Mouse (Mus musculus): ENCODE data around the gene Pou2f1. TPM values are rescaled to one million over a fixed set of nuclear protein-coding genes. Genes with fewer than 3 reads are reported as not detected.
"Not testable (repeated sequence)": the region's sequence is repeated elsewhere in the genome, so short reads cannot be mapped to it uniquely, and the experiment has no call there.

Gene Pou2f1
- total RNA-seq, 2 experiments from 2014 or later: 6.6 to 8.6 TPM

DNA sequence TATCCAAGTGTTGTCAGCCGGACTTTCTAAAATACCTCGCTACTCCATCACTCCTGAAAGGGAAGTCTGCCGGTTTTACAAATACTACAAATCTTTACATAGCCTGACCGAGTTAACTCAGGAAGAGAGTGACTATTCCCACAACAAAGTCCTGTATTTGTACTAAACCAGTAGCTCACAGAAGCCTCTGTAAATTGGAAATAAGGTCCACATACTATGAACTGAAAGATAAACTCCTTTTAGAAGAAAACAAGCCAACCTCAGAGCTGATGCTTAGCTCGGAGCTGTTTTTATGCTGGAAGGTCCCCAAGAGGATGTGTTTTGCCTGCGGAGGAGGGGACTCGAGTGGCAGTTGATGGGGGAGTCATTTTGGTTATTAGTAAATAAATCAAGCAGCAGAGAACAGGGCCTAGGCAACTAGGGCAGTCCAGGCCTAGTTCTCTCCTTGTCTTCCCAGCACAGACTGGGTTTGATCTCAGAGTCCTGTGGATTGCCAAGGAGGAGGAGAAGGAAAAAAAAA lies 1.8 kb downstream of the Pou2f1 start:
- Histone ChIP-seq H3K4me3 (peak overlapping the region; percentile 80), H3K27ac (peak overlapping the region; percentile 97)
- TF ChIP-seq CTCF (IDR thresholded peaks at IDR 0.05): no peak
- intact Hi-C loops (cut with DNase I): loop anchor here (5.0 to 10.0 kb wide), 3 partner anchors 127 to 374 kb away; partner anchors contain the start of genes Dusp27 and Tada1
- DNase-seq: peak; percentile 20

DNA sequence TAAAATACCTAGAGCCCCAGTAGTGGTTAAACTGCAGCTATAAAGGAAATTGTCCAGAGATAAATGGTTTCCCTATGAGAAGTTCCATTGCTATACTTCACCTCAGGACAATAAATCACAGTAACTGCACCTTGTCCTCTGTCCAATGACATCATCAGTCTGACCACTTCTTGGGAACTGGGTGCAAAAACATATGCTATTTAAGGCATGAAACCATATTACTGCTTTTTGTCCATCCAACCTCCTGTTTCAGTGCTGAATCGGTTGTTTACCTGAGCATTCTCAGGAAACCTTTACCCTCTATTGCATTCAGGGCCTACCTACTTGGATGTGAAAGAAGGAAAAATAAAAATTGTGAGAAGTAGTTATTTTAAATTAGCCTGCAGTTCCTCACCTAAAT lies 2.8 kb downstream of the Pou2f1 start:
- no peak for TF ChIP-seq CTCF (IDR thresholded peaks at IDR 0.05)
- intact Hi-C loops (cut with DNase I): loop anchor here (5.0 to 10.0 kb wide), 3 partner anchors 128 to 375 kb away; partner anchors contain the start of genes Dusp27 and Tada1
- Histone ChIP-seq H3K27ac (peak overlapping the region; percentile 97; the same call in 1 of the 2 replicates), H3K4me3 (no peak overlapping the region)
- no peak for DNase-seq

DNA sequence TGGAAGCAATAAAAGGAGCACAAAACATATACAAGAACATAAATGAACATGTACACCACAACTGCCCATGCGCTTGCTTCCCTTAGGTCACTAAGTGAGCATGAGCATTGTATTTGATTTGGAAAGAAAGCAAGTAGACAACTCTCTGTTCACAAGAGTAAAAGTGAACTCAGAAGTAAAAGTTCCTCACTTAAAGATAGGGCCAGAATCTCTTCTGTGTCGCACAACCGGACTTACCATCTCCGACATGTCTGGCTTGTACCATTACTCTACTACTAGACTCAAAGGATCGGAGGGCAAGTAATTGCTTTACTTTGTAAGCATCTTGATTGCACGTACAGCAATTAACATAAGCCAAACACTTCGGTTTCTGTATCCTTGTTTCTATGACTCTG lies 6.8 kb downstream of the Pou2f1 start:
- intact Hi-C loops (cut with DNase I): no loop called here
- Histone ChIP-seq H3K27ac (no peak overlapping the region), H3K4me3 (no peak overlapping the region)
- TF ChIP-seq CTCF (IDR thresholded peaks at IDR 0.05): no peak
- DNase-seq: no peak

DNA sequence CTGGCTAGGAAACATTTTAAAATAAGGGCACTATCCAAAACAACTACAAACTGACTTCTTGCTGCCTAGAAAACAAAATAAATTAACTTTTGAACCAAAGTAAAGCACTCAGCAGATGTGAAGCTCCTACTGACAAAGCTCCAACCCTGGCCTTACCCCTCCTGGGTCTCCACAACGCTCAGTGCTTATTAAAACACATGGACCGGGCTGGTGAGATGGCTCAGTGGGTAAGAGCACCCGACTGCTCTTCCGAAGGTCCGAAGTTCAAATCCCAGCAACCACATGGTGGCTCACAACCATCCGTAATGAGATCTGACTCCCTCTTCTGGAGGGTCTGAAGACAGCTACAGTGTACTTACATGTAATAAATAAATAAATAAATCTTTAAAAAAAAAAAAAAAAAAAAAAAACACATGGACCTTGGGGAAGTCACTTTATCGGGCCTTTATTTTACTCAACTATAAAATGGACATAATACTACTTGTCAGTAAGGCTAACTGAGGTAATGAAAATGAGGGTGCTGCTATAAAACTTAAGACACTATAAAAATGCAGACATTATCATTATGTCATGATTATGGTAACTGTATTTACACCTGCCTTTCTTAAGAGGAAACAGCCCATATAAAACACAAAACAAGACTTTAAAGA lies 7.3 kb downstream of the Pou2f1 start:
- intact Hi-C loops (cut with DNase I); H3K4me3 ChIP-seq; H3K27ac ChIP-seq; DNase-seq: not testable (repeated sequence)

DNA sequence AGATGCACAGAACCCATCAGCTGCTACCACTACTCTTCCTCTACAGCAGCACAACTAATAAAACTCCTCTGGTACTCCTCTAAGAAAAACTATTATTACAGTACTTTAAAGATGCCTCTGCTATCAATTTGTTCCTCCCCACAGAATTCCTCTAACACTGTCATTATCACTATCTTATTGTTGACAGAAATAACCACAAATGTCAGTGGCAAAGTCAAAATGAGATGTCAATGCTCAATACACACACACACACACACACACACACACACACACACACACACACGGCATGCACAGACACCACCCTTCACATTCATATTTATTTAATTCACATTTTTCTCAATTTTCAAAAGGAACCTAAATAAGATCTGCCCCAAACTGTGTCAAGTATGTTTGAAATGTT lies 8.2 kb downstream of the Pou2f1 start:
- intact Hi-C loops (cut with DNase I): no loop called here
- DNase-seq: no peak
- H3K4me3 ChIP-seq: no peak overlapping the region
- H3K27ac ChIP-seq: no peak overlapping the region
- TF ChIP-seq CTCF (IDR thresholded peaks at IDR 0.05): no peak

DNA sequence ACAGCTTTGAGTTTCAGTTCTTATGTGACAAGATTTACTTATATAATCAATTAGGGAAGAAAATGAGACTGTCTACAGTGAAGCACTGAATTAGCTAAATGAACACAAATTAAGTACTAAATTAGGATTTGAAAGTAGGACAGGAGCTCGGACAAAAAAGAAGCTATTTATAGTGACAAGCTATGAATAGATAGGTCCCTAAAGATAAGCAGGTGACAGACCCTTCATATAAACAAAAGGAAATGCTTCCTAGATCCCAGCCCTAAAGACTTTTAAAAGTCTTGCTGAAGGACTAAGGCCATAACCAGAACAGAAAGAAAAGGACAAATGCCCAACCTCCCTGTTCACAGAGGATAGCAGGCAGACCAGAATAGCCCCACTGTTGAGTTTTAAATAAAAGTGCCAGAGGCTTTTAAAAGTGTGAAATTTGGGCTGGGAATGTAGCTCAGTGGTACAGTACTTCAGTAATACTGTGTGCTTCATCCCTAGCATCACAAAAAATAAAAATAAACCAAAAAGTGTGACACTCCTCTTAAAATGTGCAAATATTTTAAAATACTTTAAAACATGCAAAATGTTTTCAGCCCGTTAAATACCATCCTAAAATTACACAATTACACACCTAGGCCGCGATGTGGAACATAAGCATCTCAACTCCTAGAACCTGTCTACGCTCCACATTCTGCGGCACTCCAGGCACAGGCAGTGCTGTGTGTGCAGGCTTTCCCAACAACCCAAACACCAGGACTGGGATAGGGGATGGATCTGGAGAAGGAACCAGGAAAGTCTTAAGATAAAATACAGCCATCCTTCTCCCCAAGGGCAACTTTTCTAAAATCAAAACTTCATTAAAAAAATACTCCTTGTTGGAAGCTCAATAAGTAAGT lies 9.0 kb downstream of the Pou2f1 start:
- intact Hi-C loops (cut with DNase I): no loop called here
- TF ChIP-seq CTCF (IDR thresholded peaks at IDR 0.05): no peak
- DNase-seq: no peak
- Histone ChIP-seq H3K4me3 (peak overlapping the region; percentile 35), H3K27ac (peak overlapping the region; percentile 24; the same call in 1 of the 2 replicates)

DNA sequence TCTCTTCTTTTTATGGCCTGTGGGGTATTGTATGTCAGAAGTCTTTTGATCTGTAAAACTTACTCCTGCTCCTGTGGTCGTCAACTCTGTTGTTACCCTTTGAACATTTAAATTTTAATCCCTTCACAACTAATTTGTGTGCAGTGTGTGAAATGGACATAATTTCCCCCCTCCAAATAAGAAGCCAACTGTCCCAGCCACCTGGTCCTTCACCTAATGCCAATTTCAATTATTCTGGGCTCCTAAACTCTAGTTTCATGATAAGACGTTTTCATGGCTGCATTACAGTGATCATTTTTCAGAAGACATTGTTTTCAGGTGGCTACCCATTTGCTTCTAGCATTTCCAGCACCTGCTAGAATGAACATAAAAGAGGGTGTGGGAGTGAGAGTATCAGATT lies 13.9 kb downstream of the Pou2f1 start:
- no peak for TF ChIP-seq CTCF (IDR thresholded peaks at IDR 0.05)
- DNase-seq: no peak
- intact Hi-C loops (cut with DNase I): no loop called here
- H3K4me3 ChIP-seq: no peak overlapping the region
- no peak overlapping the region for H3K27ac ChIP-seq

DNA sequence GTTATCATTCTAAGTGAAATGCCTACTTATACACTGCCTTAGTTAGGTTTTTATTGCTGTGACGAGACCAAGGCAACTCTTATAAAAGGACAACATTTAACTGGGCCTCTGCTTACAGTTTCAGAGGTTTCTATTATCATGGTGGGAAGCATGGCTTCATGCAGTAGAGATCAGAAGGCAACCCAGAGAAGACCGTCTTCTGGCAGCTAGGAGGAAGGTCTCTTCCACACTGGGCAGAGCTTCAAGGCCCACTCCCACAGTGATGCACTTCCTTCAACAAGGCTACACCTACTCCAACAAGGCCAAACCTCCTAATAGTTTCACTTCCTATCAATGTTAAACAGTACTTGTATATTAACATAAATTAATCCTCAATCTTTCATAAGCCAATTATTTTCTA lies 14.4 kb downstream of the Pou2f1 start:
- intact Hi-C loops (cut with DNase I): no loop called here
- no peak for DNase-seq
- H3K4me3 ChIP-seq: no peak overlapping the region
- H3K27ac ChIP-seq: no peak overlapping the region
- no peak for TF ChIP-seq CTCF (IDR thresholded peaks at IDR 0.05)

DNA sequence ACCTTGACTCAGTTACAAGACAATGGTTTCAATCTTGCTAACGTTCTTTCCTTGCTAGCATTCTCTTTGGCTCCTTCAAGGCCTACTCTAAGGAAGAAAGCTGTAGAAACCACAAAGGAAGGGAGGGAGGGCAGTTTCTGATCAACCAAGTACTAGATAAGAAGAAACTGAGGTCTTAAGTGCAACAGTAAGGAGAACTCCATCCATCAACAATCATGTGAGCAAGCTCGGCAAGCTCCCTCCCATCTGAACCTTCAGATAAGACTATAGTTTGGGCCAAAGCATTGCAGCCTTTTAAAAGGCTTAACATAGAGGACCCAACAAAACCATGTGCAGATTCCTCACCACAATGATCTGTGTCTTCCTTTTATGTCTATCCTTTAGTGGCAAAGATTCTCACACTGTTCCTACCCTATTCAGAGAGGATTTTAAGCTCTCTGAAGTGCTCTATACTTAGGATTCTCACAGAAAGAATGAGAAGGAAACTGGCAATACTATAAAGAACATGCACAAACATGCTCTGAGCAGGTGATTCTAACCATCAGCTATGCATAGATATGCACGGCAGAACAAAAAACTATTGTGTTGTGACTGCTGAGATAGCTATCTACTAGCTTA lies 16.6 kb downstream of the Pou2f1 start:
- Histone ChIP-seq H3K27ac (no peak overlapping the region), H3K4me3 (no peak overlapping the region)
- TF ChIP-seq CTCF (IDR thresholded peaks at IDR 0.05): no peak
- DNase-seq: no peak
- intact Hi-C loops (cut with DNase I): no loop called here

DNA sequence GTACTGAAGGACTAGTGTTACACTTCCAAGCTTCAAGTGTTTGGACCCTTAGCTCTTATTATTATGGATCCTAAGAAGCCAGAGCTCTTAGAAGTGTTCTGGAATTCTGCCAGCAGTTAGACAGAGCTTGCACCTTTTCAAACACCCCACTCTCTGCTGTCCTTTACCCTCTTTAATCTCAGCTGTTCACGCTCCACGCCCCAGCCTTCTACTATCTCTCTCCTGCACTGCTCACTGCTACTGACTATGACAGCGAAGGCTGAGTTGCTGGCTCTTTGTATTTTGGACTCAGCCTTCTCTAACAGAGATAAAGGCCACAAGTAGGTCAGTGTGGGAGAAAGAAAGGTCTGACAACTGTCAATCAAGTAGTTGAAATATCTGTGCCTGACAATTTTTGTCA lies 17.3 kb downstream of the Pou2f1 start:
- intact Hi-C loops (cut with DNase I): no loop called here
- H3K4me3 ChIP-seq: no peak overlapping the region
- DNase-seq: no peak
- no peak overlapping the region for H3K27ac ChIP-seq
- TF ChIP-seq CTCF (IDR thresholded peaks at IDR 0.05): no peak

DNA sequence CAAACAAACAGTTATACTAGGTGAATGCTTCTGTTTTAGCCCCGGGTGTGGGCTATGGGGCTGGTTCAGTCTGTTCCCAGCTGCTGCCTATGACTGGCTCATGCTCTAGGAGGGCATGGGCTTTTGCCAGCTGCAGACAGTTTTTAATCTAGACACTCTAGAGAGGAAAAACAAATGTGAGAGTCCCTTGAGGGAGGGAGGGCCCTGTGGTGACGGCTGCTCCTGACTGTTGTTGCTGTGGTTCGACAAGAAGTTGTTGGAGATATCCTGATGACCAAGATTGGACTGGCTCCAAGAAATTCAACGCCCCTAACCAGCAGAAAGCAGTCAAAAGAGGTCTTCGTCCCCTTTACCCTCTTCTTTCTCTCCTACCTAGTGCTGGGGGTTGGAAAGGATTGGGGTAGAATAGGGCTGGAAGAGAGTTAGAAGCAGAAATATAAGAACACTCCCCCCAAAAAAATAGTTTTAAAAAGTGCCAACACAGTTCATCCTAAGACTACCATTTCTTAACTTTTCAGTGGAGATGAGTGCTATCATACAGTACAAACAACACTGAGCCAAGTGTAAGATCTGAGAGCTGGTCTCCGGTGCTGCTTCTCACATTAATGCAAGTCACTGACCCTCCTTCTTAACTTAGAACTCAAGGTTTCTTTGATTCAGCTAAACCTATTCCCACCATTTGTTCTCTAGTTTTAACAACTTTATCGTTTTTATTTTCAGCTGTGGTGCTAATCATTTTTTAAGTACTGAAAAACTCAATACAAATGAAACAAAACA lies 25.6 kb downstream of the Pou2f1 start:
- H3K27ac ChIP-seq: no peak overlapping the region; the same call in 1 of the 2 replicates
- DNase-seq: peak; percentile 38
- intact Hi-C loops (cut with DNase I): no loop called here

More for the DNA sequence above, 25.6 kb downstream of the Pou2f1 start:
- TF ChIP-seq CTCF (IDR thresholded peaks at IDR 0.05): no peak
- H3K4me3 ChIP-seq: no peak overlapping the region
